Mouse (Mus musculus): ENCODE measurements around the gene Pip4k2a. TPM values are rescaled to one million over a fixed set of nuclear protein-coding genes. Genes with fewer than 3 reads are reported as not detected.

Gene Pip4k2a
- 20.1 and 24.8 TPM in 2 replicates for polyA plus RNA-seq (2021; fragmentation: Nextera tagmentation)
- long read RNA-seq, experiment 1, transcript Pip4k2a-201 (10 exons, 3,477 nt): major isoform, 60 of 147 reads
- long read RNA-seq, experiment 1, partial matches to known transcripts: 48 of 147 reads
- long read RNA-seq, experiment 1, other reads (novel, unspliced or antisense): 39 of 147 reads
- long read RNA-seq, experiment 2, transcript Pip4k2a-201 (10 exons, 3,477 nt): major isoform, 5 of 43 reads
- long read RNA-seq, experiment 2, partial matches to known transcripts: 16 of 43 reads
- long read RNA-seq, experiment 2, other reads (novel, unspliced or antisense): 22 of 43 reads

DNA sequence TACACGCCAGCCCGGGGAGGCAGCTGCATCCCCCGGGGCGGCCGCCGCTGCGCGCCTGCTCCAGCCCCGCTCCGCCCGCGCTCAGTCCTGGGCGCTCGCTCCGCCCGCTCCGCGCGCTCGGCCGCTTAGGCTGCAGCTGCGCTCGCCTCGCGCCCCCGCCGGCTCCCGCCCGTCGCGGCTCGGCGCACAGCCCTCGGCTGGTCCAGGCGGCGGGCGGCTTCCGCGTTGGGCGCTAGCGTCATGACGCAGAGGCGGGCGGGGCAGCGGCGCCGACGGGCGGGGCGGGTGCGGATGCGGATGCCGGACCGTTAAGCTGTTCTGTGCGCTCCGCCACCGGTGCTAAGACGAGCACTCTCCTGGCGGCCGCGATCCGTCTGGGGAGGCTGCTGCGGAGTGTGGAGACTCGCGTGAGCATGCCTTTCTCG lies at the start of gene Pip4k2a, which contains the start of gene 4930426L09Rik:
Gene Pip4k2a (minus strand): TSS at position 73 of the 425 bp plus-strand sequence.
Gene 4930426L09Rik (plus strand): TSS at position 290 of the 425 bp plus-strand sequence.

Other genes with a start within 250 kb of the Pip4k2a start
- 0.32 and 0.97 TPM in 2 replicates for gene 4930426L09Rik, start 217 bp upstream of the Pip4k2a start, polyA plus RNA-seq (2021; fragmentation: Nextera tagmentation)
- 0.48 and 0.51 TPM in 2 replicates for gene Armc3, start 201.2 kb upstream of the Pip4k2a start, polyA plus RNA-seq (2021; fragmentation: Nextera tagmentation)